Mouse (Mus musculus) G1E (cell line): ENCODE data around the gene Metrn. TPM values are rescaled to one million over a fixed set of nuclear protein-coding genes. Genes with fewer than 3 reads are reported as not detected.
A peak's percentile ranks its signal among the peaks of the same experiment; 100 is the strongest.

ENCODE experiments used
- ATAC-seq: 2 replicates; pipeline ENCODE4 v1.8.0; 2016; ENCODE audit warnings: mild to moderate bottlenecking; ENCODE audit not compliant: insufficient number of reproducible peaks, poor library complexity, low FRiP score, severe bottlenecking; ENCODE audit errors: extremely low read depth
- DNase-seq: peaks from one replicate; pipeline ENCODE4 v3.0.0; 2012; ENCODE audit warnings: low spot score
- H3K27me3 ChIP-seq: 2 replicates; pipeline ENCODE4 v1.6.1; 2012; ENCODE audit warnings: mild to moderate bottlenecking, low read length, inconsistent platforms; ENCODE audit not compliant: insufficient read depth
- H3K36me3 ChIP-seq: replicated peaks from 2 replicates; pipeline ENCODE3; 2012; ENCODE audit warnings: mild to moderate bottlenecking, inconsistent platforms
- H3K4me1 ChIP-seq: 2 replicates; pipeline ENCODE4 v1.6.1; 2012; ENCODE audit warnings: low read depth, low read length, inconsistent platforms, mixed read lengths; ENCODE audit not compliant: insufficient read depth
- H3K4me3 ChIP-seq: 2 replicates; pipeline ENCODE4 v1.5.1; 2012; ENCODE audit warnings: low read depth, mild to moderate bottlenecking, inconsistent platforms, low read length, moderate library complexity, mixed read lengths
- H3K9me3 ChIP-seq: replicated peaks from 2 replicates; pipeline ENCODE4 v1.6.1; 2012; ENCODE audit warnings: inconsistent platforms
- CTCF ChIP-seq: IDR thresholded peaks from 2 replicates; pipeline ENCODE4 v1.5.1; 2012; ENCODE audit warnings: low read depth, low read length, inconsistent platforms, mixed read lengths
- GATA1 ChIP-seq: IDR thresholded peaks from 2 replicates; pipeline ENCODE4 v1.6.1; 2012; ENCODE audit warnings: borderline replicate concordance, low read length, inconsistent platforms, mixed read lengths
- GATA2 ChIP-seq: IDR thresholded peaks from 2 replicates; pipeline ENCODE4 v1.6.1; 2012; ENCODE audit warnings: low read depth, low read length, inconsistent platforms, borderline replicate concordance
- POLR2AphosphoS5 ChIP-seq: IDR thresholded peaks from 2 replicates; pipeline ENCODE4 v1.6.1; 2012; ENCODE audit warnings: low read depth, low read length, inconsistent platforms; ENCODE audit not compliant: insufficient replicate concordance
- TAL1 ChIP-seq: conservative IDR thresholded peaks from 2 replicates; pipeline ENCODE4 v1.6.1; 2012; ENCODE audit warnings: low read depth, low read length, inconsistent platforms, mixed read lengths
- polyA plus RNA-seq: library from polyadenylated mRNA; stranded (reverse); fragments of >175 nt; gene quantifications from 2 replicates; pipeline ENCODE4 v1.2.3, GENCODE M21; 2012
- total RNA-seq, 2 experiments: library from RNA; stranded (forward) in 1 of 2; stranded (reverse) in 1 of 2; fragments of 200-1000 nt in 1 of 2; fragments of >200 nt in 1 of 2; fragmentation: Nextera tagmentation in 1 of 2; gene quantifications; 2 replicates each; pipeline ENCODE4 v1.2.3; 2014 to 2017

The Metrn gene
- total RNA-seq (2014; fragmentation: Nextera tagmentation): 15.3 and 19.7 TPM in 2 replicates
- 22.3 and 36.9 TPM in 2 replicates for total RNA-seq (2017)
- polyA plus RNA-seq: 129 and 172 TPM in 2 replicates

- ATAC-seq (peak; percentile 83), DNase-seq (peak; percentile 98)
- TF ChIP-seq GATA1 (no peak), CTCF (no peak), POLR2AphosphoS5 (no peak), GATA2 (no peak), TAL1 (no peak)
- H3K4me3 ChIP-seq: peak within 1 kb of the TSS; percentile 89
- H3K9me3 ChIP-seq: no peaks in the 10 kb centered on the region
- H3K4me1 ChIP-seq: peaks cover 58% of the 10 kb centered on the region
- peaks cover 32% of the 10 kb centered on the region for H3K36me3 ChIP-seq
- H3K27me3 ChIP-seq: no peaks in the 10 kb centered on the region
These were observed at the start of gene Metrn for GRCm38 (mm10) chr17:25796951-25797369. Gene Metrn (minus strand): TSS chr17:25797136.

- DNase-seq: peak; percentile 93
- no peak for TF ChIP-seq CTCF
- TF ChIP-seq GATA2: no peak
- TF ChIP-seq GATA1: no peak
- peak; percentile 10; the same call in 1 of the 2 replicates for TF ChIP-seq POLR2AphosphoS5
- Histone ChIP-seq H3K9me3 (no peaks in the 10 kb centered on the region), H3K4me1 (peaks cover 60% of the 10 kb centered on the region), H3K36me3 (peaks cover 87% of the 10 kb centered on the region), H3K27me3 (peaks cover 28% of the 10 kb centered on the region), H3K4me3 (peak within 1 kb of the TSS; percentile 87)
- peak; percentile 91 for ATAC-seq
These were observed 47.5 kb upstream of the Metrn start, which contains the start of gene Rhot2 for GRCm38 (mm10) chr17:25844396-25844901. Gene Rhot2 (minus strand): TSS chr17:25844851.

DNA sequence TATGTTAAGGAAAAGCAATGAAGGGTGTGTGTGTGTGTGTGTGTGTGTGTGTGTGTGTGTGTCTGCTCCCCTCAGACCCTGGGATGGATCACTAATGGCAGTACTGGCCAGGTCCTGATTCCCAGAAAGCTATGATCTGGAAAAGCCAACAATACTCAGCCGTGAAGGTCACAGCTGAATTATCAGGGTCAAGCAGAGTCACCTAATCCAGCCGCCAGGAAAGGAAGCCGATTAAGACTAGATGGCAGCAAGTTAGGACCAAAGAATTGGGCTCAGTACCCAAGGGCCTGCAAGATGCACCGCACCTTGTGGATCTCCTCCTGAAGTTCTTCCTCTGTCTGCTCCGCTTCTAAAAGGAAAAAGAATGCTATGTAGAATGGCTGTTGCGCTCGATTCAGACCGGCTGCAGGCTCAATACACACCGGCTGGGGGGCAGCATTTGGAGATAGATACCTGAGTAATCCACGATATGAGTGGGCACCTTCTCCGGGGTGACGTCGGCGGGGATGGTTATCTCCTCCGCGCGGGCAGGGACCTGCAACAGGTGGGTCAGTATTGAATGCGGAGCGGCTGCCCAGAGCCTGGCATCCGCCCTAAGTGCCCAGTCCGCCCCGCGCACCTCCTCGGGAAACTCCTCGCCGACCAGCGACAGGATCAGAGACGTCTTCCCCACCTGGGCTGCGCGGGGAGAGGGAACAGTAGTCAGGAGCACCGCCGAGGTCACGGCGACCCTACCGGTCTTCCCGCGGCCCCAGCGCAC is 46.9 kb upstream of the Metrn start:
- peak overlapping the region; percentile 87 for H3K4me3 ChIP-seq
- peaks cover 21% of the 10 kb centered on the region for H3K27me3 ChIP-seq
- H3K9me3 ChIP-seq: no peaks in the 10 kb centered on the region
- H3K36me3 ChIP-seq: peaks cover 87% of the 10 kb centered on the region
- peaks cover 67% of the 10 kb centered on the region for H3K4me1 ChIP-seq
- ATAC-seq (no peak), DNase-seq (no peak)
- TF ChIP-seq GATA2 (no peak), TAL1 (no peak), CTCF (no peak), GATA1 (no peak), POLR2AphosphoS5 (no peak)

DNA sequence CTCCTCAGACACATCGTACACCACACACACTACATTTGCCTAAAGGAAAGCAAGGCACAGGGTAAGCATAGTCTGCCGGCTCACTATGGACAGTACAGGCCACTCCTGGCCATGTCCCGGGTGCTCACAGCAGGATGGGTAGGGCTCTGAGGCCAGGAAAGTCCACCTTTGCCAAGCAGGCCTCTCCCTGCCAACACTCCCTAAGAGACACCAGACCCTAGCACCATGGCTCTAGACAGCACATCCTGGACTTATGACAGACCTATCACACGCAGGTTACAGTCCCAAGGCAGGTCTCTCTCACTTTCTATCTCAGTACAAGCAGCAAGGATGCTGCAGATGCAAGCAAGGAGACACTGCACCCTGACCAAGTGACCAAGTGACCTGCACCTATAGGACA is 46.2 kb upstream of the Metrn start:
- no peak for ATAC-seq
- peaks cover 72% of the 10 kb centered on the region for H3K4me1 ChIP-seq
- peaks cover 15% of the 10 kb centered on the region for H3K27me3 ChIP-seq
- H3K4me3 ChIP-seq: peak overlapping the region; percentile 87
- TF ChIP-seq CTCF: no peak
- TF ChIP-seq GATA1: no peak
- no peak for TF ChIP-seq POLR2AphosphoS5
- TF ChIP-seq GATA2: no peak
- TF ChIP-seq TAL1: no peak
- DNase-seq: no peak
- H3K9me3 ChIP-seq: no peaks in the 10 kb centered on the region
- H3K36me3 ChIP-seq: peaks cover 86% of the 10 kb centered on the region

DNA sequence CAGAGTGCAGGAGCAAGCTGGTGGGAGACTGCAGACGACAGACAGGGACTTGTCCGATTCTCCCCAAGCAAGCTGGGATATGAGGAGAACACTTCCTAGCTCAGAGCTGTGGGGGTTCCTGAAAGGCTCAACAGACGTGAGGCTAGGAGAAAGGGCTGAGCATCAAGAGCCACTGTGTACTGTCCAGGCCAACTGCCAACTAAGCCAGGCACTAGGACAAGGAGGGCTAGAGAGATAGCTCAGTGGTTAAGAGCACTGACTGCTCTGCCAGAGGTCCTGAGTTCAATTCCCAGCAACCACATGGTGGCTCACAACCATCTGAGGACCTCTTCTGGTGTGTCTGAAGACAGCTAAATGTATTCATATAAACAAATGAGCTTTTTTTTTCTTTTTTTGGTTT is 45.6 kb upstream of the Metrn start:
- ATAC-seq (no peak), DNase-seq (no peak)
- H3K4me3 ChIP-seq: no peak overlapping the region; the same call in 1 of the 2 replicates
- peaks cover 10% of the 10 kb centered on the region; the same call in 1 of the 2 replicates for H3K27me3 ChIP-seq
- no peaks in the 10 kb centered on the region for H3K9me3 ChIP-seq
- TF ChIP-seq POLR2AphosphoS5: no peak
- peaks cover 86% of the 10 kb centered on the region for H3K36me3 ChIP-seq
- peaks cover 78% of the 10 kb centered on the region for H3K4me1 ChIP-seq

DNA sequence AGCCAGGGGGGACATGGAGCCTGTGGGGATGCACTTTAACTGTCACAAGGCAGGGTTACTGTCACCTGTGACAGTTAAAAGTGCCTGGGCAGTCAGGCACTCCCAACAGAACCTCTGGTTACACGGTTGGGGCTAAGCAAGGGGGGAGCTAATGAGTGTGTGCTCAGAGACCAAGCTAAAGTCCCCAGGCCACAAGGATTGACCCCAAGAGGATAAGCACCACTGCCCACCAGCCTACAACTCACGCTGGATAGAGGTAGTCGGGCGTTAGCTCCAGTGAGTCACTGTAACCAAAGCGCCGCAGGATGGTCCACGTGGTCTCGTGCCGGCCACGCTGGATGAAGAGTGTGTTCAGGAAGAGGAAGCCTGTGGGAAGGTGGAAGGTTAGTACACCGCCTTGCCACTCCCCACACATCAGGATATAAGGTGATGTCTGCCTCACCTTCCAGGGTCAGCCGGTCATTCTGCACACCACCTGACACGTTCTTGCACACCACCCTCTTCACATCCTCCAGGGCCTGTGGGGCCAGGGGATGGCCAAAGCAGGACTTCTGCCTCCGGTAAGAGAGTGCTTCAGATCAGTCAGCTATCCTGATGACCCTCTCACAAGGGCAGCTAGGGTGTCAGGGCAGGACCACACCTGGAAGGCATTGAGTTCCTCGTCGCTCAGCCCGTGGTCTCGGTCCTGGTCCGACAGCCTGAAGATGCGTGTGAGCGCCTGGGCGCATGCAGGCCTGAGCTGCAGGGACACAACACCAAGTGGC is 44.4 kb upstream of the Metrn start, which contains the start of gene Gm20683:
Gene Gm20683, minus strand, starts transcription at position 647 of the 764 bp plus-strand sequence.
- Histone ChIP-seq H3K27me3 (0 out of 2 replicates have a peak, but pooled peaks cover 3% of the 10 kb centered on the region), H3K4me1 (peaks cover 86% of the 10 kb centered on the region), H3K4me3 (no peak within 1 kb of the TSS; the same call in none of the 2 replicates), H3K36me3 (peaks cover 86% of the 10 kb centered on the region), H3K9me3 (no peaks in the 10 kb centered on the region)
- ATAC-seq (no peak), DNase-seq (no peak)
- TF ChIP-seq GATA2: no peak
- no peak for TF ChIP-seq GATA1
- no peak for TF ChIP-seq CTCF
- TF ChIP-seq POLR2AphosphoS5: no peak
- no peak for TF ChIP-seq TAL1
